Mouse (Mus musculus) cerebellum, adult 2 months (tissue): Measurements from ENCODE around the gene Tmem8.

ENCODE experiments used
- CTCF ChIP-seq: fragments of 200-500 bp; IDR thresholded peaks from 2 replicates; pipeline ENCODE4 v1.5.1; 2011; ENCODE audit warnings: low read depth, mild to moderate bottlenecking, control low read depth, low read length, moderate library complexity, borderline replicate concordance; ENCODE audit not compliant: insufficient read depth
- POLR2A ChIP-seq: fragments of 200-500 bp; IDR thresholded peaks from 2 replicates; pipeline ENCODE4 v1.6.1; 2011; ENCODE audit warnings: low read length, control low read depth, borderline replicate concordance; ENCODE audit not compliant: insufficient read depth

- TF ChIP-seq POLR2A (peak; percentile 42; the same call in 1 of the 2 replicates), CTCF (peak; percentile 46; the same call in 1 of the 2 replicates)
These were observed 25.2 kb downstream of the Tmem8 start, which contains the start of gene Axin1 for GRCm38 (mm10) chr17:26138239-26138836.
